Mouse (Mus musculus): ENCODE results near the gene Slc29a2. TPM values are rescaled to one million over a fixed set of nuclear protein-coding genes. Genes with fewer than 3 reads are reported as not detected.
A peak's percentile ranks its signal among the peaks of the same experiment; 100 is the strongest.

The Slc29a2 gene
- polyA plus RNA-seq, 1 experiment from 2014 or later = 8.5 TPM

- Histone ChIP-seq H3K36me3 (replicated peaks) (peaks cover 36% of the 10 kb centered on the region), H3K27ac (replicated peaks) (peak overlapping the region; percentile 67), H3K4me1 (peaks cover 41% of the 10 kb centered on the region), H3K4me3 (peak overlapping the region; percentile 44), H3K27me3 (replicated peaks; ENCODE audit: low read depth, poor library complexity, severe bottlenecking) (peaks cover 56% of the 10 kb centered on the region), H3K9me3 (no peaks in the 10 kb centered on the region)
- WGBS = 35% methylated on average over 3 of the region's 3 CpGs
- DNase-seq (ENCODE audit: low spot score) = no peak
These were observed 27.9 kb downstream of the Slc29a2 start for GRCm38 (mm10) chr19:5051515-5051914.

GRCm38 (mm10) chr19:5052166-5052822 lies 28.6 kb downstream of the Slc29a2 start:
- Histone ChIP-seq H3K36me3 (replicated peaks) (peaks cover 28% of the 10 kb centered on the region), H3K9me3 (no peaks in the 10 kb centered on the region), H3K4me1 (peaks cover 48% of the 10 kb centered on the region), H3K27ac (replicated peaks) (peak overlapping the region; percentile 37; the same call in 1 of the 2 replicates), H3K27me3 (replicated peaks; ENCODE audit: low read depth, poor library complexity, severe bottlenecking) (peaks cover 56% of the 10 kb centered on the region), H3K4me3 (peak overlapping the region; percentile 44)
- WGBS = 25% methylated on average over 25 of the region's 25 CpGs
- DNase-seq (ENCODE audit: low spot score) = no peak

GRCm38 (mm10) chr19:5052853-5053252 lies 29.2 kb downstream of the Slc29a2 start:
- no peak for DNase-seq (ENCODE audit: low spot score)
- H3K36me3 ChIP-seq (replicated peaks) = peaks cover 23% of the 10 kb centered on the region
- peaks cover 53% of the 10 kb centered on the region for H3K4me1 ChIP-seq
- no peaks in the 10 kb centered on the region for H3K9me3 ChIP-seq
- WGBS = 63% methylated on average over 17 of the region's 17 CpGs
- no peak overlapping the region for H3K4me3 ChIP-seq
- H3K27me3 ChIP-seq (replicated peaks; ENCODE audit: low read depth, poor library complexity, severe bottlenecking) = peaks cover 56% of the 10 kb centered on the region
- H3K27ac ChIP-seq (replicated peaks) = peak overlapping the region; percentile 37; the same call in 1 of the 2 replicates

- H3K9me3 ChIP-seq = no peaks in the 10 kb centered on the region
- H3K4me1 ChIP-seq = peaks cover 63% of the 10 kb centered on the region
- H3K4me3 ChIP-seq = peak overlapping the region; percentile 17; the same call in 1 of the 2 replicates
- 17% methylated on average over 9 of the region's 9 CpGs for WGBS
- H3K27ac ChIP-seq (replicated peaks) = no peak overlapping the region
- peaks cover 56% of the 10 kb centered on the region for H3K27me3 ChIP-seq (replicated peaks; ENCODE audit: low read depth, poor library complexity, severe bottlenecking)
- peak; percentile 84 for DNase-seq (ENCODE audit: low spot score)
- H3K36me3 ChIP-seq (replicated peaks) = peaks cover 12% of the 10 kb centered on the region
These were observed 30.2 kb downstream of the Slc29a2 start for GRCm38 (mm10) chr19:5053909-5054308.

GRCm38 (mm10) chr19:5056251-5056650 lies 32.6 kb downstream of the Slc29a2 start:
- Histone ChIP-seq H3K4me1 (peaks cover 65% of the 10 kb centered on the region), H3K36me3 (replicated peaks) (0 out of 2 replicates have a peak, but pooled peaks cover 4% of the 10 kb centered on the region), H3K4me3 (0 out of 2 replicates have a peak overlapping the region, but pooled peaks have one; percentile 19), H3K27me3 (replicated peaks; ENCODE audit: low read depth, poor library complexity, severe bottlenecking) (peaks cover 41% of the 10 kb centered on the region), H3K27ac (replicated peaks) (peak overlapping the region; percentile 77), H3K9me3 (no peaks in the 10 kb centered on the region)
- WGBS = 11% methylated on average over 6 of the region's 6 CpGs
- DNase-seq (ENCODE audit: low spot score) = peak; percentile 81

- Histone ChIP-seq H3K36me3 (replicated peaks) (0 out of 2 replicates have a peak, but pooled peaks cover 4% of the 10 kb centered on the region), H3K4me3 (peak overlapping the region; percentile 29; the same call in 1 of the 2 replicates), H3K4me1 (peaks cover 68% of the 10 kb centered on the region), H3K27me3 (replicated peaks; ENCODE audit: low read depth, poor library complexity, severe bottlenecking) (peaks cover 22% of the 10 kb centered on the region), H3K27ac (replicated peaks) (peak overlapping the region; percentile 82), H3K9me3 (no peaks in the 10 kb centered on the region)
- DNase-seq (ENCODE audit: low spot score) = peak; percentile 10
- WGBS = 26% methylated on average over 16 of the region's 16 CpGs
These were observed 34.5 kb downstream of the Slc29a2 start for GRCm38 (mm10) chr19:5057876-5058775.

GRCm38 (mm10) chr19:5058801-5059771 lies 35.4 kb downstream of the Slc29a2 start:
- H3K27ac ChIP-seq (replicated peaks) = peak overlapping the region; percentile 82
- H3K9me3 ChIP-seq = no peaks in the 10 kb centered on the region
- H3K4me3 ChIP-seq = peak overlapping the region; percentile 29
- H3K4me1 ChIP-seq = peaks cover 68% of the 10 kb centered on the region
- H3K27me3 ChIP-seq (replicated peaks; ENCODE audit: low read depth, poor library complexity, severe bottlenecking) = peaks cover 13% of the 10 kb centered on the region
- no peaks in the 10 kb centered on the region for H3K36me3 ChIP-seq (replicated peaks)
- peak; percentile 68 for DNase-seq (ENCODE audit: low spot score)
- 10% methylated on average over 10 of the region's 10 CpGs for WGBS

GRCm38 (mm10) chr19:5060365-5061330 lies 37.0 kb downstream of the Slc29a2 start:
- DNase-seq (ENCODE audit: low spot score) = peak; percentile 39
- Histone ChIP-seq H3K4me1 (peaks cover 81% of the 10 kb centered on the region), H3K4me3 (0 out of 2 replicates have a peak overlapping the region, but pooled peaks have one; percentile 13), H3K36me3 (replicated peaks) (no peaks in the 10 kb centered on the region), H3K27me3 (replicated peaks; ENCODE audit: low read depth, poor library complexity, severe bottlenecking) (no peaks in the 10 kb centered on the region), H3K9me3 (no peaks in the 10 kb centered on the region), H3K27ac (replicated peaks) (peak overlapping the region; percentile 82)
- 38% methylated on average over 5 of the region's 5 CpGs for WGBS

- DNase-seq (ENCODE audit: low spot score) = peak; percentile 6
- H3K4me3 ChIP-seq = no peak overlapping the region
- no peaks in the 10 kb centered on the region for H3K36me3 ChIP-seq (replicated peaks)
- peak overlapping the region; percentile 76 for H3K27ac ChIP-seq (replicated peaks)
- H3K9me3 ChIP-seq = no peaks in the 10 kb centered on the region
- 86% methylated on average over 5 of the region's 5 CpGs for WGBS
- peaks cover 6% of the 10 kb centered on the region for H3K27me3 ChIP-seq (replicated peaks; ENCODE audit: low read depth, poor library complexity, severe bottlenecking)
- peaks cover 74% of the 10 kb centered on the region for H3K4me1 ChIP-seq
These were observed 38.4 kb downstream of the Slc29a2 start for GRCm38 (mm10) chr19:5062041-5062440.

GRCm38 (mm10) chr19:5062446-5062845 lies 38.8 kb downstream of the Slc29a2 start:
- no peak for DNase-seq (ENCODE audit: low spot score)
- WGBS = 35% methylated on average over 6 of the region's 6 CpGs
- Histone ChIP-seq H3K27me3 (replicated peaks; ENCODE audit: low read depth, poor library complexity, severe bottlenecking) (peaks cover 10% of the 10 kb centered on the region), H3K4me1 (peaks cover 76% of the 10 kb centered on the region), H3K36me3 (replicated peaks) (no peaks in the 10 kb centered on the region), H3K4me3 (no peak overlapping the region; the same call in 1 of the 2 replicates), H3K9me3 (no peaks in the 10 kb centered on the region), H3K27ac (replicated peaks) (peak overlapping the region; percentile 76)

GRCm38 (mm10) chr19:5065104-5065503 lies 41.4 kb downstream of the Slc29a2 start:
- Histone ChIP-seq H3K27ac (replicated peaks) (peak overlapping the region; percentile 14), H3K4me1 (peaks cover 76% of the 10 kb centered on the region), H3K27me3 (replicated peaks; ENCODE audit: low read depth, poor library complexity, severe bottlenecking) (peaks cover 37% of the 10 kb centered on the region), H3K9me3 (no peaks in the 10 kb centered on the region), H3K36me3 (replicated peaks) (no peaks in the 10 kb centered on the region), H3K4me3 (no peak overlapping the region)
- no peak for DNase-seq (ENCODE audit: low spot score)
- 70% methylated on average over 7 of the region's 7 CpGs for WGBS

Data from embryonic facial prominence, embryonic 10.5 days (tissue).